Mouse (Mus musculus) spleen, adult 18-20 months (tissue): Measurements from ENCODE around the gene Wnt7b.

Experiments
- DNase-seq, 2 experiments: peaks; one replicate each; pipeline ENCODE4 v3.0.0; 2022; ENCODE audit warnings: mixed read lengths in 2 of 2

Gene Wnt7b

GRCm38 (mm10) chr15:85505118-85505925 is 77.0 kb downstream of the Wnt7b start:
- no peak for DNase-seq

GRCm38 (mm10) chr15:85503127-85503526 is 79.1 kb downstream of the Wnt7b start, which contains the start of gene 7530416G11Rik:
TSS of gene 7530416G11Rik (minus strand) at chr15:85503227.
- no peak for DNase-seq

- no peak for DNase-seq
Measured at GRCm38 (mm10) chr15:85500267-85500666, 82.0 kb downstream of the Wnt7b start.

GRCm38 (mm10) chr15:85497981-85498475 is 84.2 kb downstream of the Wnt7b start:
- no peak for DNase-seq

GRCm38 (mm10) chr15:85497548-85497947 is 84.7 kb downstream of the Wnt7b start:
- no peak for DNase-seq

DNA sequence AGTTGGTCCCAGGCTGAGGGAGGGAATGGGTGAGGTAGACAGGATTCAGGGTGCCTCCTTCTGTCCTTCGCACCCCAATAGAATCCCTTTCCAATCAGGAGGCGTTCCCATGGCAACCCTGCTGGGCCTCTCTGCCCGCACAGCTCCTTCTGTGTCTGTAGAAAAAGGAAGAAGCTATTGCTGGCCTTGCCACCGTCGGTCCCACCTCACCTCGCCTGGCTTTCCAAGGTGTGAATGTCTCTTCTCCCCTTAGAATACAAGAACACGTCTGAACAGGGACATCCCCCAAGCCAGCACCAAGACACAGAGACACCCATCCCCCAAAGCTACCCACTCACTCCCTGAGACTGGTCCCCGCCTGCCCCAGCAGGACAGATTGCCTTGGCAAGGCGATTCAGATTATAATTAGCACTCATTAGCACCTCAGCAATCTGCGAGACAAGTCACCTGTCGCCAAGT is 88.1 kb downstream of the Wnt7b start:
- no peak for DNase-seq

DNA sequence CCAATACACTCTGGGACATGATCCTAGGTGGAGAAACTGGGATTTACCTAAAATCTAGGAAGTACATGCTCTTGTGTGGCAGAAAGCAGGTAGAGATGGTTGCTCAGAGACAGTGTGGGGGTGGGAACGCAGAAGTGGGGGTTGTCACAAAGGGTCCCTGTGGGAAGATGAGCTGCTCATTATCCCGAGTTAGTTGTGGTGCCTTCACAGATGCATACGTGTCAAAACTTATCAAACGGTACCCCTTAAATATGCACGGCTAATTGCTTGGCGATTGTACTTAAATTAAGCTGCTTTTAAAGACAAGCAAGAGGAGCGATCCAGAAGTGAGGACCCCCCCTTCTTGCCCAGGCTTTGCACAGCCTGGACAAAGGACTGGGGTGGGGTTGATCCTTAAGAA is 92.5 kb downstream of the Wnt7b start:
- no peak for DNase-seq

DNA sequence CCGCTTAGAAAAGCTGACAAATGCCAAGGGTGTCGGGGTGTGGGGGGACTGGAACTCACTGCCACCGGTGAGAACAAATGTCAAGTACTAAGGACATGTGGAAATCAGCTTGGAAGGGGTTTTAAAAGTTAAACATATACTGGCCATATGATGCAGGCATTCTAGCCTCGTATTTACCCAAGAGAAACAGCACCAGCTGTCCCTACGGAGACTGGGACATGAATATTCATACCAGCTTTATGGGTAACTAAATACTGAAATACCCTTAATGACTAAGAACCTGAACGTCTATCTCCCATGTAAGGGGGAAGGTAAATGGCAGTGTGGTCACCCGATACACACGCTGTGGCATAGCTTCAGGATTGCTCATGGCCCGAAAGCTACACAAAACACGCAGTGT is 93.4 kb downstream of the Wnt7b start:
- DNase-seq, result no peak
